ENCODE assay signal across 11 mouse cellular contexts in genomic region chr4:139258621-139259301, GRCm38 (mm10). TPM values are rescaled to one million over a fixed set of nuclear protein-coding genes. Genes with fewer than 3 reads are reported as not detected.
DNase-seq lines count a peak whose midpoint lies in the region; ATAC-seq lines count a peak whose summit lies in the region.
"Had no signal": no experiment of that assay in that cellular context is flagged by ENCODE, and none has a peak within 500 bp of the region (broad histone marks: within the 10 kb centered on the region; RNA-seq: fewer than 3 reads in every experiment).

No protein-coding gene starts in this region.

- H3K9me3 ChIP-seq in heart, embryonic 11.5 days (replicated peaks; ENCODE audit: control insufficient read depth, low read length) = no peaks in the 10 kb centered on the region

- 0 out of 2 replicates have a peak, but pooled peaks cover 3% of the 10 kb centered on the region for H3K4me1 ChIP-seq in heart, embryonic 11.5 days (ENCODE audit: control insufficient read depth, insufficient read depth, low read length)

- WGBS in heart, embryonic 11.5 days (ENCODE audit: insufficient replicate concordance) = 74% methylated on average over 6 of the region's 6 CpGs

- DNase-seq in heart, postnatal 10 days = no peak
- DNase-seq in B cell, adult 2 months = peak; percentile 47 to 48
- DNase-seq in lung, postnatal 14 days = peak; percentile 44
- DNase-seq in c-Kit-positive CD71-positive TER-119-positive erythroid progenitor cells, embryonic 14.5 days (ENCODE audit: low spot score) = no peak
- DNase-seq in cerebellum, postnatal 4 days (ENCODE audit: low spot score in 2 of 2) = no peak
- no peak for DNase-seq in heart, adult 18-20 months
- DNase-seq: liver had no signal

- ATAC-seq in heart, embryonic 11.5 days (replicated peaks; ENCODE audit: insufficient number of reproducible peaks, low FRiP score, low TSS enrichment) = no peak
- peak; percentile 36 to 58 for ATAC-seq in hematopoietic stem cell, adult 5-6 weeks (replicated peaks in 1 of 2; ENCODE audit: insufficient read depth in 1 of 2, low FRiP score in 2 of 2, low TSS enrichment in 1 of 2, low read depth in 1 of 2, poor library complexity in 2 of 2, severe bottlenecking in 2 of 2)

- no peak overlapping the region for H3K4me3 ChIP-seq in heart, embryonic 11.5 days (ENCODE audit: low read depth, low read length)
- H3K4me3 ChIP-seq: erythroblast, embryonic 14.5 days; myocyte had no signal

- no peaks in the 10 kb centered on the region for H3K27me3 ChIP-seq in heart, embryonic 11.5 days (ENCODE audit: control insufficient read depth, insufficient read depth, low read length)

- no peak overlapping the region for H3K4me2 ChIP-seq in heart, embryonic 11.5 days

- 0 out of 2 replicates have a peak overlapping the region, but pooled peaks have one; percentile 7 for H3K27ac ChIP-seq in heart, embryonic 11.5 days (ENCODE audit: low read depth, low read length)

- intact Hi-C loops in heart, postnatal 10 days (cut with DNase I) = no loop called here

- H3K36me3 ChIP-seq in heart, embryonic 11.5 days (ENCODE audit: control insufficient read depth, insufficient read depth, low read length) = peaks cover 24% of the 10 kb centered on the region

- H3K9ac ChIP-seq in heart, embryonic 11.5 days (ENCODE audit: low read depth, low read length) = no peak overlapping the region

RNA-seq across cellular contexts. Expression of gene Pqlc2, which starts 51.7 kb away (rescaled TPM):
- polyA plus RNA-seq in heart, embryonic 11.5 days (2014; fragmentation: Nextera tagmentation; extraction: Ambion mirVana) = 11.3 and 12.8 TPM in 2 replicates
- 1 to 10 TPM; 5.7 to 6.4 TPM for total RNA-seq in heart, postnatal 10 days (2021)
- total RNA-seq in hematopoietic stem cell, adult 5-6 weeks (2017) = 0.94 TPM in 1 of 2 replicates, not detected in the other
- 1 to 10 TPM; 5.0 to 5.8 TPM for total RNA-seq in heart, adult 18-20 months (2021)

RNA-seq across cellular contexts. Expression of gene Akr7a5, which starts 51.8 kb away (rescaled TPM):
- 51.1 and 53.7 TPM in 2 replicates for polyA plus RNA-seq in heart, embryonic 11.5 days (2014; fragmentation: Nextera tagmentation; extraction: Ambion mirVana)
- 10 to 100 TPM; 33.6 to 37.2 TPM for total RNA-seq in heart, postnatal 10 days (2021)
- 7.9 and 16.1 TPM in 2 replicates for total RNA-seq in hematopoietic stem cell, adult 5-6 weeks (2017)
- 10 to 100 TPM; 55.9 to 57.5 TPM for total RNA-seq in heart, adult 18-20 months (2021)

Comparison
In these comparisons a context has a peak if more than half of its experiments do, and no peak if none do; other contexts are left out.
1. DNase-seq: peak in B cell, adult 2 months (2 of 2) and lung, postnatal 14 days (single experiment); none in heart, postnatal 10 days (0 of 2), c-Kit-positive CD71-positive TER-119-positive erythroid progenitor cells, embryonic 14.5 days (single experiment), cerebellum, postnatal 4 days (0 of 2) and heart, adult 18-20 months (0 of 2).